Mouse (Mus musculus): ENCODE measurements at regions not wholly inside any gene's neighbourhood (a gene's known extent, or its start where the extent isn't known, plus 50 kb on each side); places are given as distances from the start of the nearest gene placed in this dataset.
"Not testable (repeated sequence)": the region's sequence is repeated elsewhere in the genome, so short reads cannot be mapped to it uniquely, and the experiment has no call there.

- DNase-seq, result no peak
These were observed 149.3 kb upstream of the Unc93a2 start for GRCm38 (mm10) chr17:7534386-7535059.

DNA sequence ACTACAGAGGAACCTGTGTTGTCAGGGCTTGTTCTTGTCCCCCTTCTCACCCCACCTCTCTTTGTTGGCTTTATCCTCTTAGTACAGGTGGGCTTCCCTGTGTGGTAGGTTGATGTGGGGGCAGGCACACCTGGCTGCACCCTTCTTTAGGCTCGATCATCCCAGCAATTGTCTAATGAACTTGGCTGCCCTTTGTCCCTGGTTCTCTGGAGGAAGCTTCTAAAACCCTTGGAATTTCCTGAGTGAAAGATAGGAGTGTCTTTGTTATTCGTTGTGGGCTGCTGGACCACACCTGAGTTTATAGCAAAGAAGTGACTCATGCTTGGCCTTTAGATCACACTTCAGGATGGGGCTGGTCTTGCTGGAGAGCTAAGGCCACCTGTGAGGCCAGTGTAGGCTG lies 148.3 kb upstream of the Unc93a2 start:
- no peak for DNase-seq

DNA sequence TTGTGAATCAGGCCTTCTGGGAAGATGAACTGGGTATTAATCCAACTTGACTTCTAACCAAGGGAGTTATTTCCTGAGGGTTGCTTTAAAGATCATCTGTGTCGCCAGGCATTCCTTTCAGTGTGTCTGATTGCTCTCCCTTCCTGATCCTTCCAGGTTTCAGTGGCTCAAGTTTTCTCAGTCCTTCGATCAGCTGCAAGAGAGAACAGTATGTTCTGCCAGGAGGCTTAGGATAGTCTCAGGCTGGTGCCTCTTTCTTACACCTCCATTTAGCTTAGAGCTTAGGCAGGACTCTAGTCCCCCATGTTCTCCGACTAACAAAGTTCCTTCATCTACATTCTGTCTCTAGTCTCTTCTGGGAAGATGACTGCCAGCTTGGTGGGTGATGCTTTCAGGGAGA lies 147.4 kb upstream of the Unc93a2 start:
- no peak for DNase-seq

DNA sequence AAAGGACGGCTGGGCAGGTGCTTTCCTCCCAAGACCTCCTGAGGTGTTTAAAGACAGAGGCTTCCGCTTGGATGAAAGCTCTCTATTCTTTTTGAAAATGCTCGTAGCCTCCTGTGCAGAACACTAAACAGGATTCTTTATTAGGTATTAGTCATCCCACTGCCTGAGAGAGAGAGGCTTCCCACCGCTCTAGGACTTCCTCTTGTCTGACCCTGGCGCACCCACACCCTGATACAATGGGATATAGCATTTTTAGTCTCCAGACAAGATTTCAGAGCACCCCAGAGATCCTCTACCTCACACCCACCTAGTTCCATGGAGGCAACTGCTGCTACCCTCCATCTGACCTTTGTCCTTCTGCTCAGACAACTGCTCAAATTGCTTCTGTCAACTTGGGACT lies 144.0 kb upstream of the Unc93a2 start:
- DNase-seq, result no peak

- DNase-seq, result no peak
These were observed 142.4 kb upstream of the Unc93a2 start for GRCm38 (mm10) chr17:7527681-7528080.

DNA sequence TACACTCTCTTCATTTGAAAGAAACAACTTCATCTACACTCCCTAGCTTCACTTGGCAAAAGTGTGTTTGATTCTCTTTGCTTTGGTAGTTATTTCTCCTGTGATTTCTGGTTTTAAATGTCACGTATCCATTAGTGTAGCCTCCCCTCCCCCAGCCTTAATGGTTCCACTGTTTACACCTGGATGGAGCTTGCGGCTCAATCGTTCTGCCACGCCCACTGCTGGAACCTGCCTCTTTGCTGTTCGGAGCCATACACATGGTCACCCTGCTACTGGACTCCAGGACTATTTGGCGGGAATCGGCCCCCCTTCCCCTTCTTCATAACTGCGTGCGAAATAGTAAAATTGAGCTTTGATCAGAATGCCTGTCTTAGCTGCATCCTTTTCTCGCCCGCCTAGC lies 139.2 kb upstream of the Unc93a2 start:
- DNase-seq, result not testable (repeated sequence)

DNA sequence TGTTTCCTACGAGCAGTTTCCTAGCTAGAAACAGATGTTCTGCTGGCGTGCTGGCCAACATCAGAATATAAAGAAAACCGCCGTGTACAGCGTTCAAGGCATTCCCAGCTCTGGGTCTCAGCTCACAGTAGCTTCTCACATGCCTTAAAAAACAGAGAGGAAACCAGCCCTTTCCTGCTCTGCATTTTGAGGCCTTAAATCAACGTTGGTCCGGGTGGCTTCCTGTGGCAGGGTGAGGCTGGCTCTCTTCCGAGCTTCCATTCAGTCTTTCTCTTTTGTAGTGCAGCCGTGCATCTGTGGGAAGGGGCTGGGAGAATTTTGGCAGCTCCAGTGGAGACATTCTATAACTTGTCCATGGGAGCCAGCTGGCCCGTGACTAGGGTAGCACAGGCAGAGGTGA lies 135.9 kb upstream of the Unc93a2 start:
- no peak for DNase-seq

All from liver (tissue).